Mouse (Mus musculus) neural tube, embryonic 11.5 days (tissue): Measurements from ENCODE around the gene Megf11. TPM values are rescaled to one million over a fixed set of nuclear protein-coding genes. Genes with fewer than 3 reads are reported as not detected.

Source experiments
- ATAC-seq: fragments of 200-750 bp; cut with Nextera tagmentation; 2 replicates; pipeline ENCODE4 v1.8.0; 2017; ENCODE audit warnings: moderate number of reproducible peaks, mild to moderate bottlenecking, moderate TSS enrichment, moderate library complexity; ENCODE audit not compliant: insufficient read depth, low FRiP score, low TSS enrichment
- DNase-seq: peaks from one replicate; pipeline ENCODE4 v3.0.0-alpha.2; 2015; ENCODE audit warnings: low spot score
- H3K27ac ChIP-seq: fragments of 300-500 bp; sonication (generic); 2 replicates; pipeline ENCODE4 v1.5.1; 2014; ENCODE audit warnings: low read depth, mild to moderate bottlenecking, low read length
- H3K27me3 ChIP-seq: fragments of 300-500 bp; sonication (generic); 2 replicates; pipeline ENCODE4 v1.6.1; 2014; ENCODE audit warnings: mild to moderate bottlenecking, low read length, mixed read lengths; ENCODE audit not compliant: control insufficient read depth, insufficient read depth
- H3K36me3 ChIP-seq: fragments of 300-500 bp; sonication (generic); 2 replicates; pipeline ENCODE4 v1.6.1; 2014; ENCODE audit warnings: mild to moderate bottlenecking, low read length, moderate library complexity, mixed read lengths; ENCODE audit not compliant: control insufficient read depth, insufficient read depth
- H3K4me1 ChIP-seq: fragments of 300-500 bp; sonication (generic); 2 replicates; pipeline ENCODE4 v1.6.1; 2014; ENCODE audit warnings: low read length, mixed read lengths; ENCODE audit not compliant: control insufficient read depth, insufficient read depth
- H3K4me2 ChIP-seq: fragments of 300-500 bp; sonication (generic); 2 replicates; pipeline ENCODE4 v1.6.1; 2014; ENCODE audit warnings: low read depth, mild to moderate bottlenecking, moderate library complexity
- H3K4me3 ChIP-seq: fragments of 300-500 bp; sonication (generic); 2 replicates; pipeline ENCODE4 v1.5.1; 2014; ENCODE audit warnings: low read depth, low read length
- H3K9ac ChIP-seq: fragments of 300-500 bp; sonication (generic); 2 replicates; pipeline ENCODE4 v1.6.1; 2014; ENCODE audit warnings: mild to moderate bottlenecking, low read length
- H3K9me3 ChIP-seq: fragments of 300-500 bp; sonication (generic); 2 replicates; pipeline ENCODE4 v1.6.1; 2016; ENCODE audit warnings: low read length; ENCODE audit not compliant: control insufficient read depth
- WGBS: fragments of 180-500 bp; shearing (Covaris S2); extraction: QIAGEN DNeasy Blood & Tissue Kit; methylation state at CpG from one replicate; pipeline ENCODE4 v1.1.7; 2014; 5-methylcytosine and 5-hydroxymethylcytosine counted together
- polyA plus RNA-seq: library from polyadenylated mRNA; unstranded; fragments of >200 nt; fragmentation: Nextera tagmentation; extraction: Ambion mirVana; gene quantifications from 2 replicates; pipeline ENCODE4 v1.2.1, GENCODE M21; 2014

Megf11 gene
- polyA plus RNA-seq, 1 experiment from 2014 or later = 5.7 TPM

DNA sequence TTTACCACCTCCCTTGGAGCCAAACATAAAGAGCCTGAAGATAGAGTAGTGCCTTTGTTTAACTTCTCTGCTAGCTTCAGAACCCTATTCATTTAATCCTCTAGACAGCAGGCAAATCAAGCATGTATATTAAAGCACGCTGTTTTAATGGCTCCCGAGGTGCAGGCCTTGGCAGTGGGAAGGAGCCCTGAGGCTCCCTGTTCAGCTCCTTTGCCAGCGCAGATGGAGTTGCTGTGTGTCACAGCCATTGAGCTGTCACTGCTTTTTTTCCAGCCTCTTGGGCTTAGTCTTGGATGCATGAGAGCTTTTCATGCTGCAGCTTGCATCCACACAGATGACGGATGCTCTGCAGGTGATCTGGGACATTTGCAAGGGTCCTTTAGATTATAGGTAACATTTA, 81.1 kb downstream of the Megf11 start:
- ATAC-seq (no peak), DNase-seq (no peak)
- no peaks in the 10 kb centered on the region for H3K36me3 ChIP-seq
- H3K27me3 ChIP-seq = no peaks in the 10 kb centered on the region
- no peak overlapping the region for H3K27ac ChIP-seq
- 56% methylated on average over 4 of the region's 4 CpGs for WGBS
- no peaks in the 10 kb centered on the region for H3K9me3 ChIP-seq
- H3K9ac ChIP-seq = no peak overlapping the region
- no peak overlapping the region for H3K4me2 ChIP-seq
- no peak overlapping the region for H3K4me3 ChIP-seq
- H3K4me1 ChIP-seq = no peaks in the 10 kb centered on the region

DNA sequence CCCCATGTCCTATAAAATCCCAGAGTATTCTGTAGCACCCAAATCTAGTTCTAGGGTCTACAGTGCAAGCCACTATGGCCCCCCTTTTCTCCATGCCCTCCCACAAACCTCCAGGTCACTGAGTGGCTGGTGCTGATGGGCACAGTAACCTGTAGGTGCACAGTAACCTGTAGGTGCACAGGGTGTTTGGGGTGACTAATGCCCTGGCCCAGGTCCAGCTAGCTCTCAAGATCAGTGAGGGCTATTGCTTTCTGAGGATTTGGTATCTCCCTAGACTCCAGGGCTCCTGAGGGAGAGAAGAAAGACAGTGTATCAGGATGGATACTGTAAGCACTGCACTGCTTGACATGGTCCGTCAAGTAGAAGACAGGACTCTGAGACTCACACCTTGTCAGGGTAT, 85.4 kb downstream of the Megf11 start:
- Histone ChIP-seq H3K27me3 (no peaks in the 10 kb centered on the region), H3K36me3 (no peaks in the 10 kb centered on the region), H3K27ac (no peak overlapping the region), H3K9ac (no peak overlapping the region), H3K4me2 (no peak overlapping the region), H3K4me3 (no peak overlapping the region), H3K4me1 (0 out of 2 replicates have a peak, but pooled peaks cover 2% of the 10 kb centered on the region), H3K9me3 (no peaks in the 10 kb centered on the region)
- ATAC-seq (no peak), DNase-seq (no peak)
- WGBS = 87% methylated on average over 1 of the region's 1 CpGs

DNA sequence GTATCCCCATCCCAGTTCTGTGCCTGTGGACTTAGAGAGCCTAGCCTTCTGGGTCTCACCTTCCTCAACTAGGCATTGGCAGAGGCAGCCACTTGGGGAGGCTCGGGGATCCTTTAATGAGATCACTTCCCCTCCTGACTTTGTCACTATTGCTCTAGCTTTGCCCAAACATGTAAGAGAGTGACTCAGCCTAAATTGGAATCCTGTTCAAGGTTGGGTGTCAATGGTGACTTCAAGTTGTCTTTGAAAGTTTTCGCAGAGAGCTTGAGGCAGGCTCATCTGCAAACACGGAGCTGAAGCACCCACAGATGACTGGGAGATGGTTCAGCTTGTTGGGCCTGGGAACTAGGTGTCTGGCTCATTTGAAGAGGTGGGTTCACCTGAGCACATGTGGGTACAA, 85.9 kb downstream of the Megf11 start:
- Histone ChIP-seq H3K9me3 (no peaks in the 10 kb centered on the region), H3K36me3 (no peaks in the 10 kb centered on the region), H3K27ac (no peak overlapping the region), H3K4me2 (no peak overlapping the region), H3K9ac (no peak overlapping the region), H3K27me3 (no peaks in the 10 kb centered on the region), H3K4me1 (0 out of 2 replicates have a peak, but pooled peaks cover 2% of the 10 kb centered on the region), H3K4me3 (no peak overlapping the region)
- DNase-seq = no peak
- ATAC-seq = no peak
- 90% methylated on average over 3 of the region's 3 CpGs for WGBS

DNA sequence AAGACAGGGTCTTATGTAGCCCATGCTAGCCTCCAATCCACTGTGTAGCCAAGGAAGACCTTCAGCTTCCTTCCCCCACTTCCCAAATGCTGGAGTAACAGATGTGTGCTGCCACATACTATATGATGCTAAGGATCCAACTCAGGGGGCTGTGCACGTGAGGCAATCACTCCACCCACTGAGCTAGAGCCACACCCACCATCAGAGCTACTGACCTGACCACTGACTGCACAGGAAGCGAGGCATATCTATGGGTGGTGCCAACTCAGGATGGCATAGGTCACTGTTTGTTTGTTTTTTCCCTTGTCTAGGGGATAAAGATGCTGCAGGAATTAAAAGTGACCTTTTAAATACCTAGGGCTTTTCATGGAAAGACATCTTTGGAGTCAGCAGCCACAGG, 86.7 kb downstream of the Megf11 start:
- ATAC-seq = no peak
- H3K27me3 ChIP-seq = no peaks in the 10 kb centered on the region
- whole genome bisulfite sequencing = 38% methylated on average over 2 of the region's 2 CpGs
- no peak overlapping the region for H3K4me3 ChIP-seq
- 0 out of 2 replicates have a peak, but pooled peaks cover 2% of the 10 kb centered on the region for H3K4me1 ChIP-seq
- H3K27ac ChIP-seq = no peak overlapping the region
- no peak overlapping the region for H3K4me2 ChIP-seq
- H3K9ac ChIP-seq = no peak overlapping the region
- DNase-seq = no peak
- no peaks in the 10 kb centered on the region for H3K36me3 ChIP-seq
- H3K9me3 ChIP-seq = no peaks in the 10 kb centered on the region

DNA sequence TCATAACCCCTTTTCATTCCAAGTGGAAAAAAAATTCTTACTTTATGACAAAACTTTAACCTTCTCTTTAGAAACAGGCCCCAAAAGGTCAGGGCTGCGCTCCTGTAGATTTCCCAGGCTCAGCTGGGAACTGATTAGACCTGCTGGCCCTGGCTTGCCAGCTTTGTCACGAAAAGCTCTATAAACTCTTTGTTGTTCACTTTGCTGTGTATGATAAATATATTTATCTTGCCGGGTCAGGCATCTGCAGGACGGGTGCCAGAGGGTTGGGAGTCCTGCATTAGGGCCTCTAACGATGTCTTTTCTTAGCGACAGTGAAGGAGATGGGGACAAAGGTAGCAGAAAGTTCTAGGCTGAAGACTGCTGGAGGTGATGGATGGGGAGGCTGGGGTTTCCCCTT, 87.3 kb downstream of the Megf11 start:
- DNase-seq (no peak), ATAC-seq (no peak)
- H3K4me2 ChIP-seq = no peak overlapping the region
- H3K36me3 ChIP-seq = no peaks in the 10 kb centered on the region
- H3K4me3 ChIP-seq = no peak overlapping the region
- H3K27me3 ChIP-seq = no peaks in the 10 kb centered on the region
- H3K4me1 ChIP-seq = 0 out of 2 replicates have a peak, but pooled peaks cover 2% of the 10 kb centered on the region
- no peak overlapping the region for H3K27ac ChIP-seq
- no peaks in the 10 kb centered on the region for H3K9me3 ChIP-seq
- whole genome bisulfite sequencing = 62% methylated on average over 6 of the region's 6 CpGs
- H3K9ac ChIP-seq = no peak overlapping the region

DNA sequence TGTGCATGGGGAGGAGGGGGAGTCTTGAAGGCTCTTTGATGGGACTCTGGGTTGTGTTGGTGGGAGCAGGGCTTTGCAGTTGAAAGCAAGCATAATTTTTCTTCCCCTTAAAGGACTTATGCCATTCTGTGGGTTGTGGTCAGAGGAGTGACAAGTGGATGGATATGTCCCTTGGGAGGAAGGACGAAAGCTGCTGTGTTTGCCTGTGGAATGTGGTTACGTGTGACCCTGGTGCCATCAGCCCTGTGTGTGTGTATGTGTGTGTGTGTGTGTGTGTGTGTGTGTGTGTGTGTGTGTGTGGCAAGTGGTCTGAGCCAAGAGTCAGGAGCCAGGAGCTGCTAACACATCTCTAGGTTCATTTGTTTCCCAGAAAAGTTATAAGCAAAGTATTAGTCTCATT, 87.7 kb downstream of the Megf11 start:
- Histone ChIP-seq H3K27ac (no peak overlapping the region), H3K4me3 (no peak overlapping the region), H3K4me2 (no peak overlapping the region), H3K4me1 (0 out of 2 replicates have a peak, but pooled peaks cover 2% of the 10 kb centered on the region), H3K27me3 (no peaks in the 10 kb centered on the region), H3K9me3 (no peaks in the 10 kb centered on the region), H3K9ac (no peak overlapping the region), H3K36me3 (no peaks in the 10 kb centered on the region)
- WGBS = 47% methylated on average over 2 of the region's 2 CpGs
- no peak for DNase-seq
- no peak for ATAC-seq

DNA sequence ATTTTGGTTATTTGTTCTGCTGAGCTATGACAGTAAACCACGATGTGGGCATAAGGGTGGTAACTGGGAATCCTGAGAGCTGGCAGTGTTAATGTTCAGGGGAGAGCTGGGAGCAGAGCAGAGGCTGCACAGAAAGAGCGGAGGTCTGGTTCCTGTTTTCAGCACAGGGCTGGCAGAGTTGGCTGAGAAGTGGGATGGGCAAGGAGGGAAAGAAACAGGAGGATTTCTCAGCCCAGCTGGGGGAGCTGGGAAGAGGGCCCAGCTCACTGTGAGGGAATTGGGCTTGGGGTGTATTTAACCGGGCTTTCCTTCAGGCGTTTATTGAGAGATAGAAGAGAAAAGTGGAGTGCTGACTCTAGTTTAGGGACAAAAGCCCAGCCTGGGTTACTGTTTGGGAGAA, 88.3 kb downstream of the Megf11 start:
- DNase-seq (no peak), ATAC-seq (no peak)
- Histone ChIP-seq H3K4me3 (no peak overlapping the region), H3K4me2 (no peak overlapping the region), H3K9ac (no peak overlapping the region), H3K27ac (no peak overlapping the region), H3K9me3 (no peaks in the 10 kb centered on the region), H3K4me1 (0 out of 2 replicates have a peak, but pooled peaks cover 2% of the 10 kb centered on the region), H3K36me3 (no peaks in the 10 kb centered on the region), H3K27me3 (no peaks in the 10 kb centered on the region)
- WGBS = 56% methylated on average over 4 of the region's 4 CpGs

DNA sequence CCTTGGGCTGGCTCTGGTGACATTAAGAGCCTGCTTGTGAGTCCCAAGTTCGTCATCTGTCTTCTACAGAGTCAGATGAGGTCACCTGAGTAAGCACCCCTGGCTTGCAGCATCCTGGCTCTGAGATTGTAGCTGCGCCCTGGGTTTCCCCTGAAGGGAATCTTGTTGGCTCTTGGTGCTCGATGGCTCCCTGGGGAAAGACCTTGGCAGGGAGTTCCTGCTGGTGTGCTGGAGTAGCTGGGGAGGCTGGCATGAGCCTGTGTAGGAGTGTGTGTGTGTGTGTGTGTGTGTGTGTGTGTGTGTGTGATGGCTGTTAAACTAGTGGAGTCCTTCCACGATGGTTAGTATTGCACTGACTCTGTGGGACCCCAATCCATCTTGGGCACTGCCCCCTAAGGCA, 88.7 kb downstream of the Megf11 start:
- Histone ChIP-seq H3K27me3 (no peaks in the 10 kb centered on the region), H3K4me1 (0 out of 2 replicates have a peak, but pooled peaks cover 2% of the 10 kb centered on the region), H3K9me3 (no peaks in the 10 kb centered on the region), H3K27ac (no peak overlapping the region), H3K4me3 (no peak overlapping the region), H3K9ac (no peak overlapping the region), H3K4me2 (no peak overlapping the region), H3K36me3 (no peaks in the 10 kb centered on the region)
- no peak for DNase-seq
- no peak for ATAC-seq
- 44% methylated on average over 4 of the region's 4 CpGs for whole genome bisulfite sequencing

DNA sequence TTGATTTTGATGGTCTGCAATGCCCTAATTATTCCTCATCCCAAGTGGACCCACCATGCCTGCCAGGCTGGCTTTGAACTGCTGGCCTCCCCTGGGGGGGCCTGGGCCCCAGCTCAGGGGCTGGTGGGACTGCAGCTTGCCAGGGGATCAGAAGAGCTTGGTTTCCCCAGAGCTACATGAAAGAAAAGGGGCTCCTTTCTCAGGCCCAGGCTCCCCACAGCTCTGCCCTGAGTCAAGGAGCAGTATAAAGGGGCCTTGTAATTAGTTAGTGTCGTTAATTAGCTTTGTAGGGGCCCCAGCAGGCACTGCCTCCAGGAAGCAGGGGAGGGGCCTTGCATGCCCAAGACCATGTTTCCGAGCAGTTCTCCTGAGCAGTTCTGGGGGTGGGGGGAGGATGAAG, 90.5 kb downstream of the Megf11 start:
- ATAC-seq (no peak), DNase-seq (no peak)
- H3K4me3 ChIP-seq = no peak overlapping the region
- WGBS = 9% methylated on average over 2 of the region's 2 CpGs
- H3K27me3 ChIP-seq = no peaks in the 10 kb centered on the region
- no peak overlapping the region for H3K4me2 ChIP-seq
- no peak overlapping the region for H3K9ac ChIP-seq
- H3K36me3 ChIP-seq = no peaks in the 10 kb centered on the region
- H3K4me1 ChIP-seq = 0 out of 2 replicates have a peak, but pooled peaks cover 2% of the 10 kb centered on the region
- H3K27ac ChIP-seq = no peak overlapping the region
- no peaks in the 10 kb centered on the region for H3K9me3 ChIP-seq
